Mouse (Mus musculus) cortical plate, adult 2 months (tissue): ENCODE measurements around the gene Rps17.

Experiments used
- CTCF ChIP-seq: fragments of 200-500 bp; IDR thresholded peaks from 2 replicates; pipeline ENCODE4 v1.5.1; 2011; ENCODE audit warnings: mild to moderate bottlenecking, control low read depth, low read length; ENCODE audit not compliant: insufficient read depth; ENCODE audit errors: extremely low read depth
- POLR2A ChIP-seq: fragments of 200-500 bp; IDR thresholded peaks from 2 replicates; pipeline ENCODE4 v1.6.1; 2011; ENCODE audit warnings: mild to moderate bottlenecking, low read length, control low read depth; ENCODE audit not compliant: insufficient read depth; ENCODE audit errors: extremely low read depth

GRCm38 (mm10) chr7:81327661-81328060, 17.4 kb downstream of the Rps17 start:
- TF ChIP-seq CTCF = no peak
- TF ChIP-seq POLR2A = no peak
